Mouse (Mus musculus) liver, embryonic 14.5 days (tissue): ENCODE results near the gene Fbxl22.

Experiments
- CTCF ChIP-seq: IDR thresholded peaks from 2 replicates; pipeline ENCODE4 v1.5.1; 2016; ENCODE audit warnings: antibody characterized with exemption, low read depth, control low read depth
- EP300 ChIP-seq: IDR thresholded peaks from 2 replicates; pipeline ENCODE4 v1.6.1; 2016; ENCODE audit warnings: antibody characterized with exemption, low read depth

DNA sequence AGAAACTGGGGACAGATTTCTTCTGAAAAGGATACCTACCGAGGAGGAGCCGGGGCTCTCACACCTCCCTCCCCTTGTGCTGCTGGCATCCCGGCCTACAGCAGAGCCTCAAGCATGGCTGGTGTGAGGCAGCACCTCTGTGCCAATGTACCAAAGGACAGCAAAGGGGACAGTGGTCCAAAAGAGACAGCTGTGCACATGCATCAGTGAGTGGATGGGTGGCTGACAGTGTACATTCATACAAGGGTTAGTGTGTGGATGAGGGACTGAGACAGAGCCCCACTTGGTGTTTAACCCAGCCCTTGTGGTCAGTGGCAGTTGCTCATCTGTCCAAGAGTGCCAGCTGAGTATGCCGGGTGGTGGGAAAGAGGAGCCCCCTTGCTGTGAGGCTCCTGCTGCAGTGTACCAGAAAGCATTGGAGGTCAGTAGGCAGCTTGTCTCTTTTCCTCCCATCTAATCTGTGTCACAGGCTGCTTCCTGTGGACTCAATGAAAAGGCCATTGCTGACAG is 5.4 kb downstream of the Fbxl22 start:
- no peak for TF ChIP-seq CTCF
- no peak for TF ChIP-seq EP300
